Mouse (Mus musculus) embryonic facial prominence, embryonic 11.5 days (tissue): ENCODE measurements around the gene Usp12. TPM values are rescaled to one million over a fixed set of nuclear protein-coding genes. Genes with fewer than 3 reads are reported as not detected.

Experiments
- ATAC-seq: fragments of 200-750 bp; cut with Nextera tagmentation; replicated peaks from 2 replicates; pipeline ENCODE4 v1.8.0; 2017; ENCODE audit warnings: low read depth; ENCODE audit not compliant: insufficient number of reproducible peaks, low FRiP score, low TSS enrichment
- DNase-seq: peaks from one replicate; pipeline ENCODE4 v3.0.0-alpha.2; 2015; ENCODE audit warnings: low spot score
- H3K27ac ChIP-seq: fragments of 300-500 bp; sonication (generic); replicated peaks from 2 replicates; pipeline ENCODE4 v1.5.1; 2014; ENCODE audit warnings: mild to moderate bottlenecking, low read depth, low read length, control low read depth
- H3K27me3 ChIP-seq: fragments of 300-500 bp; sonication (generic); 2 replicates; pipeline ENCODE4 v1.6.1; 2014; ENCODE audit warnings: mild to moderate bottlenecking, low read length, moderate library complexity, mixed read lengths; ENCODE audit not compliant: control insufficient read depth, insufficient read depth
- H3K36me3 ChIP-seq: fragments of 300-500 bp; sonication (generic); replicated peaks from 2 replicates; pipeline ENCODE4 v1.6.1; 2014; ENCODE audit warnings: low read depth, mild to moderate bottlenecking, low read length, moderate library complexity, mixed read lengths; ENCODE audit not compliant: control insufficient read depth, insufficient read depth
- H3K4me1 ChIP-seq: fragments of 300-500 bp; sonication (generic); 2 replicates; pipeline ENCODE4 v1.6.1; 2014; ENCODE audit warnings: low read length, mixed read lengths; ENCODE audit not compliant: control insufficient read depth, insufficient read depth
- H3K4me2 ChIP-seq: fragments of 300-500 bp; sonication (generic); 2 replicates; pipeline ENCODE4 v1.6.1; 2014; ENCODE audit warnings: low read depth, mild to moderate bottlenecking, control low read depth, low read length, moderate library complexity
- H3K4me3 ChIP-seq: fragments of 300-500 bp; sonication (generic); 2 replicates; pipeline ENCODE4 v1.5.1; 2014; ENCODE audit warnings: low read depth, low read length, control low read depth
- H3K9ac ChIP-seq: fragments of 300-500 bp; sonication (generic); replicated peaks from 2 replicates; pipeline ENCODE4 v1.6.1; 2014; ENCODE audit warnings: mild to moderate bottlenecking, control low read depth, low read length
- H3K9me3 ChIP-seq: fragments of 300-500 bp; sonication (generic); replicated peaks from 2 replicates; pipeline ENCODE4 v1.6.1; 2016; ENCODE audit warnings: mild to moderate bottlenecking, low read length, inconsistent platforms, mixed read lengths; ENCODE audit not compliant: control insufficient read depth
- WGBS: fragments of 180-500 bp; shearing (Covaris S2); extraction: QIAGEN DNeasy Blood & Tissue Kit; methylation state at CpG from one replicate; pipeline ENCODE4 v1.1.7; 2014; 5-methylcytosine and 5-hydroxymethylcytosine counted together
- polyA plus RNA-seq: library from polyadenylated mRNA; unstranded; fragments of >200 nt; fragmentation: Nextera tagmentation; extraction: Ambion mirVana; gene quantifications from 2 replicates; pipeline ENCODE4 v1.2.1, GENCODE M21; 2014

The Usp12 gene
- polyA plus RNA-seq, 1 experiment from 2014 or later: 11.1 TPM

- ATAC-seq (no peak), DNase-seq (no peak)
- H3K27ac ChIP-seq: no peak overlapping the region
- no peak overlapping the region for H3K9ac ChIP-seq
- no peak overlapping the region for H3K4me2 ChIP-seq
- no peak overlapping the region for H3K4me3 ChIP-seq
- H3K4me1 ChIP-seq: no peaks in the 10 kb centered on the region
- H3K9me3 ChIP-seq: no peaks in the 10 kb centered on the region
- no peaks in the 10 kb centered on the region for H3K36me3 ChIP-seq
- 81% methylated on average over 10 of the region's 10 CpGs for WGBS
- H3K27me3 ChIP-seq: no peaks in the 10 kb centered on the region
These were observed 94.7 kb downstream of the Usp12 start for GRCm38 (mm10) chr5:146700099-146700498.

- Histone ChIP-seq H3K36me3 (no peaks in the 10 kb centered on the region), H3K4me2 (no peak overlapping the region), H3K9ac (no peak overlapping the region), H3K4me3 (no peak overlapping the region), H3K9me3 (no peaks in the 10 kb centered on the region), H3K4me1 (no peaks in the 10 kb centered on the region), H3K27ac (no peak overlapping the region), H3K27me3 (no peaks in the 10 kb centered on the region)
- 88% methylated on average over 4 of the region's 4 CpGs for WGBS
- DNase-seq: no peak
- no peak for ATAC-seq
These were observed 95.3 kb downstream of the Usp12 start for GRCm38 (mm10) chr5:146699433-146700019.

- WGBS: 72% methylated on average over 5 of the region's 5 CpGs
These were observed 99.3 kb downstream of the Usp12 start for GRCm38 (mm10) chr5:146695543-146695942.

GRCm38 (mm10) chr5:146692976-146693361, 101.8 kb downstream of the Usp12 start:
- Histone ChIP-seq H3K27ac (no peak overlapping the region), H3K9me3 (no peaks in the 10 kb centered on the region), H3K4me1 (no peaks in the 10 kb centered on the region), H3K4me2 (no peak overlapping the region), H3K9ac (no peak overlapping the region), H3K36me3 (no peaks in the 10 kb centered on the region), H3K27me3 (no peaks in the 10 kb centered on the region), H3K4me3 (no peak overlapping the region)
- 81% methylated on average over 5 of the region's 5 CpGs for WGBS
- ATAC-seq (no peak), DNase-seq (no peak)

More at GRCm38 (mm10) chr5:146695543-146695942, 99.3 kb downstream of the Usp12 start:
- no peaks in the 10 kb centered on the region for H3K27me3 ChIP-seq
- no peaks in the 10 kb centered on the region for H3K9me3 ChIP-seq
- H3K4me1 ChIP-seq: no peaks in the 10 kb centered on the region
- no peak overlapping the region for H3K4me2 ChIP-seq
- H3K27ac ChIP-seq: no peak overlapping the region
- H3K9ac ChIP-seq: no peak overlapping the region
- DNase-seq: no peak
- H3K4me3 ChIP-seq: no peak overlapping the region
- ATAC-seq: no peak
- H3K36me3 ChIP-seq: no peaks in the 10 kb centered on the region

- no peak overlapping the region for H3K4me2 ChIP-seq
- H3K4me3 ChIP-seq: no peak overlapping the region
- H3K9me3 ChIP-seq: no peaks in the 10 kb centered on the region
- DNase-seq (no peak), ATAC-seq (no peak)
- H3K4me1 ChIP-seq: no peaks in the 10 kb centered on the region
- no peak overlapping the region for H3K27ac ChIP-seq
- H3K9ac ChIP-seq: no peak overlapping the region
- H3K36me3 ChIP-seq: no peaks in the 10 kb centered on the region
- 51% methylated on average over 7 of the region's 7 CpGs for WGBS
- no peaks in the 10 kb centered on the region for H3K27me3 ChIP-seq
These were observed 102.3 kb downstream of the Usp12 start for GRCm38 (mm10) chr5:146692361-146692975.

- Histone ChIP-seq H3K36me3 (no peaks in the 10 kb centered on the region), H3K4me1 (no peaks in the 10 kb centered on the region), H3K27ac (no peak overlapping the region), H3K4me2 (no peak overlapping the region), H3K9ac (no peak overlapping the region), H3K27me3 (no peaks in the 10 kb centered on the region), H3K9me3 (no peaks in the 10 kb centered on the region), H3K4me3 (no peak overlapping the region)
- DNase-seq (no peak), ATAC-seq (no peak)
- 73% methylated on average over 8 of the region's 8 CpGs for WGBS
These were observed 103.1 kb downstream of the Usp12 start for GRCm38 (mm10) chr5:146691745-146692144.

GRCm38 (mm10) chr5:146687541-146688313, 107.1 kb downstream of the Usp12 start:
- ATAC-seq (no peak), DNase-seq (no peak)
- Histone ChIP-seq H3K9ac (no peak overlapping the region), H3K4me3 (no peak overlapping the region), H3K27me3 (no peaks in the 10 kb centered on the region), H3K36me3 (no peaks in the 10 kb centered on the region), H3K27ac (no peak overlapping the region), H3K4me2 (no peak overlapping the region), H3K9me3 (no peaks in the 10 kb centered on the region), H3K4me1 (no peaks in the 10 kb centered on the region)
- 52% methylated on average over 17 of the region's 17 CpGs for WGBS

- Histone ChIP-seq H3K36me3 (no peaks in the 10 kb centered on the region), H3K4me3 (no peak overlapping the region), H3K9me3 (no peaks in the 10 kb centered on the region), H3K9ac (no peak overlapping the region), H3K4me1 (no peaks in the 10 kb centered on the region), H3K27ac (no peak overlapping the region), H3K4me2 (no peak overlapping the region), H3K27me3 (no peaks in the 10 kb centered on the region)
- 83% methylated on average over 12 of the region's 12 CpGs for WGBS
- ATAC-seq (no peak), DNase-seq (no peak)
These were observed 107.9 kb downstream of the Usp12 start for GRCm38 (mm10) chr5:146686954-146687353.
